Mouse (Mus musculus) retina, embryonic 14.5 days (tissue): ENCODE measurements at regions not wholly inside any gene's neighbourhood (a gene's known extent, or its start where the extent isn't known, plus 50 kb on each side); places are given as distances from the start of the nearest gene placed in this dataset.

ENCODE experiments used
- DNase-seq: peaks from one replicate; pipeline ENCODE4 v3.0.0-alpha.2; 2015; ENCODE audit warnings: low spot score

- no peak for DNase-seq
Observed at GRCm38 (mm10) chr3:54598296-54598695, 94.3 kb upstream of the Supt20 start.

DNA sequence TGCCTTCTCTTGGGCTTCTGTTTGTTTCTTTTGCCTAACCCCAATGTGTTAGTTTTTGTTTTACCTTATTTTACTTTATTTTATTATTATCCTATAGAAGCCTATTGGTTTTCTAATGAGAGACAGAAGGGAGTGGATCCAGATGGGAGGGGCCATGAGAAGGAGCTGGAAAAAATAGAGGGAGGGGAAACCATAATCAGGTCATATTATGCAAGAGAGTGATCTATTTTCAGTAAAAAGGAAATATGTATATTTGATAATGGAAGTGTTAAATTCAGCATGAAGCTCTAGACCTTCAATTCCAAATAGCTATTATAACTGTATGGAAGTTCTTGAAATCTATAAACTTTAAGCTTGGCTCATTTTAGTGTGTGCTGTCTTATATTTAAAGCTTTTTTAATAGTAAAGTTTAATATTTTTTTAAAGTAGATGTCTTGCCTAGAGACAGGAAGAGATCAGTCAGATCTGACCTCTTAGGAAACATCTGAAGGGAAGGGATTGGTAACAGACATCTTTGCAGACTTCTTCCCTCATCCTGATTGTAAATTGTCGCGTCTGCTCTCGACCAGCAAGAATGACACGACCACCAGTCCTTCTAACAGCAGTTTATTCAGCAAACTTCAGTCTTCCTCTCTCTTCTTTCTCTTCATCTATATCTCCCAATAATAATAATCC is 87.8 kb upstream of the Supt20 start:
- DNase-seq, result no peak

DNA sequence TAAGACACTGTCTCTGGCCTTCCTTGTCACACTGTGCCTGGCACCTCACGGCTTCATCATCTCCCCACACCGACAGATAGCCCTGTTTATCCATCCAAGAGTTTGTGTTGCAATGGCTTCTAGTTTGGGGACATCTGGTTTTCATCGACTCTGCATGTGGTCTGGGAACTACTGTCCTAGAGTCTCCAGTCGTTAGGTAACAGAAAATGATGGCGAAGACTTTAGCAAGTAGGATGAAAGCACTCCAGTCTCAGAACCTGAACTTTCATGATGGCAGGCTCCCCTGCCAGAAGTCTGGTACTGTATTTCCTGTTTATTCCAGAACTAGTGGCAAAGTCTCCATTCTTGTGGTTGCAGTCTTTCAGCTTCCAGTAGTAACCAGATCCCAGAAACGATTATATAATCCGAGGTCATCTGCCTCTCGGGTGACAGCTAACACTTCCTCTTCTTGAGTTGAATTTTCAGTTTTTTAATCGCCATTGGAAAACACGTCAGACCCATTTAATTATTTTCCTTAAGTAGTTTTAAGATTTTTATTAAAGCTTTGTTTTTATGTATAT is 81.1 kb upstream of the Supt20 start:
- no peak for DNase-seq

DNA sequence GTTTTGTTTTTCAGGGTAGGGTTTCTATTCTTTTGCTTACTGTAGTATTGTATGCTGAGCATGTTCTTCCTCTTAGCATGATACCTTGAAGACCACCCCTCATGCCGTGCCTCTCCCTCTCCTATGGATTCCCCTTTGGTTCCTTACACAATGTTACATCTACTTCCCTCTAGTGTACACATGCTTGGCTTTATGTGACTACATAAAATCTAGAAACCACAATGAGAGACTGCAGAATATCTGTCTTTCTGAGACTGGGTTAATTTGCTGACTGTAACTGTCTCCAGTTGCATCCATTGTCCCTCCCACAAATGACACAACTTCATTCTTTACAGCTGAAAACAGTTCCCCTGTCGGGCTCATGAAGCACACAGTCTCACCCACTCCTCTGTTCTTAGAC is 78.8 kb upstream of the Supt20 start:
- DNase-seq, result no peak

DNA sequence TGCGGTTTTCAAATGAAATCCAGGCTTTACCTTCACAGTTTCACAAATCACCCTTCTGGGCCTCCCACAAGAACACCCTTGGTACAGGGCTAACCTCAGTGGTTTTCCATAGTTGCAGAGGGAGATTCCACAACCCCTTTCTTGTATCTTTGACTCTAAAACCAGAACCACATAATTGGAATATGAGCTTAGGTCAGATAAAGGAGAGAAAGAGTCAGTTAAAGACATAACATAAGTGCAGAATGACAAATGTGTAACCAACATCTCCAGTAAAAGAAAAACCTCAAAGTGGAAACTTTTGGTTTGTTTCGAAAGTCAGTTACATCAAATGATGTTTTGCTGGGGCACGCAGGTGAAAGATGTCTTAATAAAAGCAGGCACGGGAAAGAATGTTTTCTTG is 75.3 kb upstream of the Supt20 start:
- DNase-seq, result no peak

GRCm38 (mm10) chr3:54618286-54618685 is 74.3 kb upstream of the Supt20 start:
- DNase-seq, result no peak

GRCm38 (mm10) chr3:54630254-54630653 is 62.4 kb upstream of the Supt20 start:
- no peak for DNase-seq

- DNase-seq, result no peak
Observed at GRCm38 (mm10) chr3:54632731-54633130, 59.9 kb upstream of the Supt20 start.

DNA sequence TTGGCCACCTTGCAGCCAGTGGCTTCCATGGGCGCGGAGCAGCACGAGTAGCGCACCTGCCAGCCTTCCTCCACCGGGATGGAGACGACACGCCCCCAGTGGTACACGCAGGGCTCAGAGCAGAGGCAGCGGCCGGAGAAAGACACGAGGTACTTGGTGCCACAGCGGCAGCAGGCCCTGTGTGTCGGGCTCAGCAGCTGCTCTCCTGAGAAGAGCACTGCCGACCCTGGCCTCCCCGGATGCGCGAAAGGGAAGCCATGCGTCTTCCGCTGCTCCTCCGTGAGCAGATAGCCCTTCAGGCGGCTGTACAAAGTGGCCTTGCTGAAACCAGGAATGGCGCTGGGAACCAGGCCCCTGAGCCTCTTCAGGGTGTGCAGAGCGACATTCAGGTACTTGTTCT is 59.2 kb upstream of the Supt20 start:
- DNase-seq, result no peak

- DNase-seq, result no peak
Observed at GRCm38 (mm10) chr3:54634456-54634855, 58.2 kb upstream of the Supt20 start.
